In the genomic region with DNA sequence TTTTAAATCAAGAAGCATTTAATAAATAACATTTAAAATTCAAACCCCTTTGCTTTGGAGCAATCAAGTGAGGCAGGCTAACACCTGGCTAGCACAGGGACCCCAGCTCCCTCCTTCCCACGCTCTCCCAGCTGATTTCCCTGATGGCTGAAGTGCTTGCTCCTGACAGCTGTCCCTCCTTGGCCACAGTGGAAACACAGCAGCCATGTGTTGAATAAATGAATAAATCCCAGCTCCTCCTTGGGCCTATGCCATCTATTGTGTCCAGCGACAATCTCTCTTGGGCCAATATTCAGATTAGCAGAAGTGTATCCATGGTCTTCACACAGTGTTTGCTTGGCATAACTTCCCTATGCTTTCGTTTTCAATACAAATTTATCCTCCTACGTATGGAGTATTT, we compare ENCODE assay signal across 15 mouse cellular contexts.
DNase-seq lines count a peak whose midpoint lies in the region; ATAC-seq and TF ChIP-seq lines count a peak whose summit lies in the region.
"Had no signal": no experiment of that assay in that cellular context is flagged by ENCODE, and none has a peak within 500 bp of the region (broad histone marks: within the 10 kb centered on the region; RNA-seq: fewer than 3 reads in every experiment).

No protein-coding gene starts in this region.

- ATAC-seq in hindbrain, embryonic 13.5 days (ENCODE audit: low FRiP score) = 0 out of 2 replicates have a peak, but pooled peaks have one; percentile 39
- ATAC-seq in midbrain, embryonic 15.5 days (replicated peaks) = peak; percentile 76
- ATAC-seq: liver, postnatal 0 days had no signal

- no peak overlapping the region for H3K9ac ChIP-seq in heart, adult 2 months (ENCODE audit: low read depth, low read length)
- no peak overlapping the region for H3K9ac ChIP-seq in hindbrain, embryonic 13.5 days
- no peak overlapping the region for H3K9ac ChIP-seq in midbrain, embryonic 15.5 days
- H3K9ac ChIP-seq: limb, embryonic 12.5 days; liver, postnatal 0 days; neural tube, embryonic 13.5 days had no signal

- no peak for TF ChIP-seq EP300 in heart, adult 2 months (IDR thresholded peaks at IDR 0.05; ENCODE audit: insufficient read depth, low read depth, low read length)

- DNase-seq in cerebellum, adult 11-12 months = peak; percentile 2
- no peak for DNase-seq in cerebellum, adult 11 months
- DNase-seq in heart, postnatal 10 days = peak; percentile 19 to 36
- DNase-seq in heart, adult 2 months = no peak
- no peak for DNase-seq in kidney, adult 2 months
- no peak for DNase-seq in thymus, adult 2 months
- DNase-seq: adrenal gland, postnatal 10 days; kidney, postnatal 14 days; liver, postnatal 0 days had no signal

- no peak overlapping the region for H3K4me2 ChIP-seq in hindbrain, embryonic 13.5 days
- no peak overlapping the region for H3K4me2 ChIP-seq in midbrain, embryonic 15.5 days
- H3K4me2 ChIP-seq: heart, embryonic 11.5 days; limb, embryonic 12.5 days; neural tube, embryonic 13.5 days had no signal

- H3K4me1 ChIP-seq in heart, adult 2 months (ENCODE audit: control insufficient read depth, insufficient read depth, low read length) = no peaks in the 10 kb centered on the region
- peaks cover 3% of the 10 kb centered on the region; the same call in 1 of the 2 replicates for H3K4me1 ChIP-seq in hindbrain, embryonic 13.5 days (replicated peaks)
- 0 out of 2 replicates have a peak, but pooled peaks cover 3% of the 10 kb centered on the region for H3K4me1 ChIP-seq in midbrain, embryonic 15.5 days
- no peaks in the 10 kb centered on the region for H3K4me1 ChIP-seq in kidney, adult 2 months (ENCODE audit: control insufficient read depth, insufficient read depth, low read length)
- no peaks in the 10 kb centered on the region for H3K4me1 ChIP-seq in thymus, adult 2 months (replicated peaks; ENCODE audit: control insufficient read depth, insufficient read depth, low read length)
- H3K4me1 ChIP-seq: limb, embryonic 12.5 days; megakaryocyte, embryonic 14.5 days had no signal

- no peak for TF ChIP-seq POLR2A in heart, adult 2 months (IDR thresholded peaks at IDR 0.05; ENCODE audit: insufficient read depth, low read depth, low read length)
- TF ChIP-seq POLR2A in kidney, adult 2 months (IDR thresholded peaks at IDR 0.05; ENCODE audit: low read depth, low read length) = no peak
- no peak for TF ChIP-seq POLR2A in thymus, adult 2 months (IDR thresholded peaks at IDR 0.05; ENCODE audit: control insufficient read depth, extremely low read depth, insufficient read depth, low read length, poor library complexity)

- H3K79me2 ChIP-seq in heart, adult 2 months (replicated peaks; ENCODE audit: control insufficient read depth, insufficient read depth, low read length) = no peaks in the 10 kb centered on the region

- intact Hi-C loops in heart, postnatal 10 days (cut with DNase I) = no loop called here
- intact Hi-C loops in heart, adult 2 months (cut with DNase I) = no loop called here

- no peaks in the 10 kb centered on the region for H3K36me3 ChIP-seq in heart, adult 2 months (ENCODE audit: control insufficient read depth, insufficient read depth, low read length)
- no peaks in the 10 kb centered on the region for H3K36me3 ChIP-seq in hindbrain, embryonic 13.5 days
- H3K36me3 ChIP-seq in midbrain, embryonic 15.5 days (replicated peaks) = no peaks in the 10 kb centered on the region
- no peaks in the 10 kb centered on the region for H3K36me3 ChIP-seq in kidney, adult 2 months (ENCODE audit: control insufficient read depth, insufficient read depth, low read length)
- no peaks in the 10 kb centered on the region for H3K36me3 ChIP-seq in thymus, adult 2 months (ENCODE audit: control insufficient read depth, insufficient read depth, low read length)
- H3K36me3 ChIP-seq: limb, embryonic 12.5 days; neural tube, embryonic 13.5 days had no signal

- no peaks in the 10 kb centered on the region for H3K27me3 ChIP-seq in heart, adult 2 months (ENCODE audit: control insufficient read depth, insufficient read depth, low read length)
- no peaks in the 10 kb centered on the region for H3K27me3 ChIP-seq in hindbrain, embryonic 13.5 days
- H3K27me3 ChIP-seq in midbrain, embryonic 15.5 days (replicated peaks) = no peaks in the 10 kb centered on the region
- no peaks in the 10 kb centered on the region for H3K27me3 ChIP-seq in kidney, adult 2 months (replicated peaks; ENCODE audit: control insufficient read depth, insufficient read depth, low read length)
- H3K27me3 ChIP-seq in thymus, adult 2 months (ENCODE audit: control insufficient read depth, insufficient read depth, low read length) = no peaks in the 10 kb centered on the region
- H3K27me3 ChIP-seq: limb, embryonic 12.5 days; megakaryocyte, embryonic 14.5 days; neural tube, embryonic 13.5 days had no signal

- H3K4me3 ChIP-seq in heart, adult 2 months = no peak overlapping the region
- H3K4me3 ChIP-seq in hindbrain, embryonic 13.5 days = no peak overlapping the region
- no peak overlapping the region for H3K4me3 ChIP-seq in midbrain, embryonic 15.5 days
- no peak overlapping the region for H3K4me3 ChIP-seq in kidney, adult 2 months (ENCODE audit: insufficient read depth, low read depth, low read length)
- H3K4me3 ChIP-seq in thymus, adult 2 months (ENCODE audit: control insufficient read depth, insufficient read depth, low read length) = no peak overlapping the region
- H3K4me3 ChIP-seq: limb, embryonic 12.5 days; megakaryocyte, embryonic 14.5 days; neural tube, embryonic 13.5 days had no signal

- no peak for TF ChIP-seq CTCF in heart, adult 2 months (IDR thresholded peaks at IDR 0.05)
- TF ChIP-seq CTCF in kidney, adult 2 months (conservative IDR thresholded peaks at IDR 0.05; ENCODE audit: insufficient read depth, insufficient read length, low read depth, low read length) = no peak
- TF ChIP-seq CTCF in thymus, adult 2 months (IDR thresholded peaks at IDR 0.05; ENCODE audit: borderline replicate concordance, control insufficient read depth, extremely low read depth, insufficient read depth, low read length, poor library complexity) = no peak

- H3K27ac ChIP-seq in heart, adult 2 months = no peak overlapping the region
- H3K27ac ChIP-seq in hindbrain, embryonic 13.5 days = no peak overlapping the region
- H3K27ac ChIP-seq in midbrain, embryonic 15.5 days = no peak overlapping the region
- H3K27ac ChIP-seq in kidney, adult 2 months (ENCODE audit: insufficient read depth, low read depth, low read length) = no peak overlapping the region
- no peak overlapping the region for H3K27ac ChIP-seq in thymus, adult 2 months (ENCODE audit: control insufficient read depth, insufficient read depth, low read length)
- H3K27ac ChIP-seq: limb, embryonic 12.5 days; neural tube, embryonic 13.5 days had no signal

- WGBS in heart, adult 2 months = 47% methylated on average over 4 of the region's 4 CpGs
- WGBS in hindbrain, embryonic 13.5 days = 53% methylated on average over 4 of the region's 4 CpGs
- 36% methylated on average over 4 of the region's 4 CpGs for WGBS in midbrain, embryonic 15.5 days
- 87% methylated on average over 4 of the region's 4 CpGs for WGBS in kidney, adult 2 months
- WGBS in thymus, adult 2 months = 97% methylated on average over 4 of the region's 4 CpGs

- H3K9me3 ChIP-seq in hindbrain, embryonic 13.5 days = no peaks in the 10 kb centered on the region
- H3K9me3 ChIP-seq in midbrain, embryonic 15.5 days = no peaks in the 10 kb centered on the region
- H3K9me3 ChIP-seq: limb, embryonic 12.5 days; neural tube, embryonic 13.5 days had no signal

Comparison
In these comparisons a context has a peak if more than half of its experiments do, and no peak if none do; other contexts are left out.
1. DNase-seq: peak in cerebellum, adult 11-12 months (single experiment) and heart, postnatal 10 days (2 of 2); none in cerebellum, adult 11 months (single experiment), heart, adult 2 months (0 of 2), kidney, adult 2 months (single experiment) and thymus, adult 2 months (single experiment).